Mouse (Mus musculus): ENCODE data around the gene Bag3. TPM values are rescaled to one million over a fixed set of nuclear protein-coding genes. Genes with fewer than 3 reads are reported as not detected.

Bag3 gene
- polyA plus RNA-seq (2015; fragmentation: Nextera tagmentation; extraction: Ambion mirVana), result 22.1 and 22.5 TPM in 2 replicates

GRCm38 (mm10) chr7:128523349-128523961 lies at the start of gene Bag3:
Gene Bag3 (plus strand): TSS chr7:128523616.
- peak; percentile 97 for ATAC-seq (ENCODE audit: insufficient number of reproducible peaks, low FRiP score, low TSS enrichment, low read depth)
- Histone ChIP-seq H3K9me3 (replicated peaks) (no peaks in the 10 kb centered on the region), H3K36me3 (no peaks in the 10 kb centered on the region), H3K4me1 (peaks cover 16% of the 10 kb centered on the region; the same call in 1 of the 2 replicates), H3K9ac (peak within 1 kb of the TSS; percentile 86), H3K4me2 (replicated peaks) (peak within 1 kb of the TSS; percentile 77), H3K27ac (replicated peaks) (peak within 1 kb of the TSS; percentile 88), H3K27me3 (no peaks in the 10 kb centered on the region), H3K4me3 (replicated peaks) (peak within 1 kb of the TSS; percentile 73)
- under 1% methylated on average over 46 of the region's 46 CpGs for WGBS

- H3K9me3 ChIP-seq (replicated peaks), result no peaks in the 10 kb centered on the region
- H3K4me3 ChIP-seq (replicated peaks), result peak overlapping the region; percentile 16
- 0 out of 2 replicates have a peak overlapping the region, but pooled peaks have one; percentile 28 for H3K4me2 ChIP-seq (replicated peaks)
- no peaks in the 10 kb centered on the region for H3K36me3 ChIP-seq
- peak; percentile 57; the same call in 1 of the 2 replicates for ATAC-seq (ENCODE audit: insufficient number of reproducible peaks, low FRiP score, low TSS enrichment, low read depth)
- H3K27me3 ChIP-seq, result no peaks in the 10 kb centered on the region
- 32% methylated on average over 10 of the region's 10 CpGs for WGBS
- H3K4me1 ChIP-seq, result no peaks in the 10 kb centered on the region
- H3K9ac ChIP-seq, result no peak overlapping the region
- H3K27ac ChIP-seq (replicated peaks), result no peak overlapping the region
Observed at GRCm38 (mm10) chr7:128474322-128474721, 49.1 kb upstream of the Bag3 start.

- H3K36me3 ChIP-seq, result no peaks in the 10 kb centered on the region
- H3K4me3 ChIP-seq (replicated peaks), result no peak overlapping the region
- ATAC-seq (ENCODE audit: insufficient number of reproducible peaks, low FRiP score, low TSS enrichment, low read depth), result no peak
- 93% methylated on average over 3 of the region's 3 CpGs for WGBS
- H3K4me1 ChIP-seq, result no peaks in the 10 kb centered on the region
- H3K27ac ChIP-seq (replicated peaks), result no peak overlapping the region
- no peak overlapping the region for H3K4me2 ChIP-seq (replicated peaks)
- H3K27me3 ChIP-seq, result no peaks in the 10 kb centered on the region
- H3K9ac ChIP-seq, result no peak overlapping the region
- 0 out of 2 replicates have a peak, but pooled peaks cover 4% of the 10 kb centered on the region for H3K9me3 ChIP-seq (replicated peaks)
Observed at GRCm38 (mm10) chr7:128488986-128489385, 34.4 kb upstream of the Bag3 start.

GRCm38 (mm10) chr7:128494546-128494945 lies 28.9 kb upstream of the Bag3 start:
- Histone ChIP-seq H3K9ac (no peak overlapping the region), H3K4me3 (replicated peaks) (no peak overlapping the region), H3K36me3 (no peaks in the 10 kb centered on the region), H3K9me3 (replicated peaks) (no peaks in the 10 kb centered on the region), H3K4me2 (replicated peaks) (no peak overlapping the region), H3K27me3 (no peaks in the 10 kb centered on the region), H3K27ac (replicated peaks) (no peak overlapping the region), H3K4me1 (no peaks in the 10 kb centered on the region)
- WGBS, result 87% methylated on average over 5 of the region's 5 CpGs
- ATAC-seq (ENCODE audit: insufficient number of reproducible peaks, low FRiP score, low TSS enrichment, low read depth), result no peak

- H3K27me3 ChIP-seq, result no peaks in the 10 kb centered on the region
- 80% methylated on average over 6 of the region's 6 CpGs for WGBS
- H3K4me1 ChIP-seq, result 0 out of 2 replicates have a peak, but pooled peaks cover 4% of the 10 kb centered on the region
- no peaks in the 10 kb centered on the region for H3K36me3 ChIP-seq
- no peak overlapping the region for H3K27ac ChIP-seq (replicated peaks)
- H3K9me3 ChIP-seq (replicated peaks), result no peaks in the 10 kb centered on the region
- H3K4me2 ChIP-seq (replicated peaks), result no peak overlapping the region
- ATAC-seq (ENCODE audit: insufficient number of reproducible peaks, low FRiP score, low TSS enrichment, low read depth), result no peak
- H3K9ac ChIP-seq, result no peak overlapping the region
- no peak overlapping the region for H3K4me3 ChIP-seq (replicated peaks)
Observed at GRCm38 (mm10) chr7:128499801-128500200, 23.6 kb upstream of the Bag3 start.

GRCm38 (mm10) chr7:128504091-128504490 lies 19.3 kb upstream of the Bag3 start:
- H3K27me3 ChIP-seq, result no peaks in the 10 kb centered on the region
- H3K9ac ChIP-seq, result no peak overlapping the region
- 0 out of 2 replicates have a peak, but pooled peaks cover 4% of the 10 kb centered on the region for H3K4me1 ChIP-seq
- H3K4me3 ChIP-seq (replicated peaks), result no peak overlapping the region
- H3K4me2 ChIP-seq (replicated peaks), result no peak overlapping the region
- 84% methylated on average over 6 of the region's 6 CpGs for WGBS
- H3K27ac ChIP-seq (replicated peaks), result no peak overlapping the region
- H3K36me3 ChIP-seq, result no peaks in the 10 kb centered on the region
- no peaks in the 10 kb centered on the region for H3K9me3 ChIP-seq (replicated peaks)
- no peak for ATAC-seq (ENCODE audit: insufficient number of reproducible peaks, low FRiP score, low TSS enrichment, low read depth)

- WGBS, result 88% methylated on average over 5 of the region's 5 CpGs
- Histone ChIP-seq H3K27ac (replicated peaks) (no peak overlapping the region), H3K4me1 (peaks cover 14% of the 10 kb centered on the region; the same call in 1 of the 2 replicates), H3K36me3 (no peaks in the 10 kb centered on the region), H3K9ac (no peak overlapping the region), H3K4me2 (replicated peaks) (no peak overlapping the region), H3K27me3 (no peaks in the 10 kb centered on the region), H3K9me3 (replicated peaks) (no peaks in the 10 kb centered on the region), H3K4me3 (replicated peaks) (no peak overlapping the region)
- no peak for ATAC-seq (ENCODE audit: insufficient number of reproducible peaks, low FRiP score, low TSS enrichment, low read depth)
Observed at GRCm38 (mm10) chr7:128511936-128512335, 11.5 kb upstream of the Bag3 start.

GRCm38 (mm10) chr7:128513512-128513911 lies 9.9 kb upstream of the Bag3 start:
- 26% methylated on average over 7 of the region's 7 CpGs for WGBS
- no peak for ATAC-seq (ENCODE audit: insufficient number of reproducible peaks, low FRiP score, low TSS enrichment, low read depth)
- H3K27me3 ChIP-seq, result no peaks in the 10 kb centered on the region
- H3K36me3 ChIP-seq, result no peaks in the 10 kb centered on the region
- H3K4me1 ChIP-seq, result peaks cover 14% of the 10 kb centered on the region; the same call in 1 of the 2 replicates
- no peak overlapping the region for H3K27ac ChIP-seq (replicated peaks)
- H3K9me3 ChIP-seq (replicated peaks), result no peaks in the 10 kb centered on the region
- no peak overlapping the region for H3K9ac ChIP-seq
- no peak overlapping the region for H3K4me3 ChIP-seq (replicated peaks)
- no peak overlapping the region for H3K4me2 ChIP-seq (replicated peaks)

- Histone ChIP-seq H3K4me1 (peaks cover 14% of the 10 kb centered on the region; the same call in 1 of the 2 replicates), H3K4me3 (replicated peaks) (no peak overlapping the region), H3K36me3 (no peaks in the 10 kb centered on the region), H3K9me3 (replicated peaks) (no peaks in the 10 kb centered on the region), H3K4me2 (replicated peaks) (no peak overlapping the region), H3K27me3 (no peaks in the 10 kb centered on the region), H3K27ac (replicated peaks) (no peak overlapping the region), H3K9ac (no peak overlapping the region)
- no peak for ATAC-seq (ENCODE audit: insufficient number of reproducible peaks, low FRiP score, low TSS enrichment, low read depth)
- 25% methylated on average over 4 of the region's 4 CpGs for WGBS
Observed at GRCm38 (mm10) chr7:128514341-128514740, 9.1 kb upstream of the Bag3 start.

GRCm38 (mm10) chr7:128516346-128516745 lies 7.1 kb upstream of the Bag3 start:
- Histone ChIP-seq H3K9me3 (replicated peaks) (no peaks in the 10 kb centered on the region), H3K4me1 (peaks cover 14% of the 10 kb centered on the region; the same call in 1 of the 2 replicates), H3K36me3 (no peaks in the 10 kb centered on the region), H3K4me2 (replicated peaks) (no peak overlapping the region), H3K27me3 (no peaks in the 10 kb centered on the region), H3K4me3 (replicated peaks) (no peak overlapping the region), H3K9ac (no peak overlapping the region), H3K27ac (replicated peaks) (no peak overlapping the region)
- ATAC-seq (ENCODE audit: insufficient number of reproducible peaks, low FRiP score, low TSS enrichment, low read depth), result no peak
- 66% methylated on average over 4 of the region's 4 CpGs for WGBS

- Histone ChIP-seq H3K4me2 (replicated peaks) (no peak overlapping the region), H3K27ac (replicated peaks) (no peak overlapping the region)
Observed at GRCm38 (mm10) chr7:128519316-128520050, 3.9 kb upstream of the Bag3 start.

More at GRCm38 (mm10) chr7:128519316-128520050, 3.9 kb upstream of the Bag3 start:
- no peaks in the 10 kb centered on the region for H3K27me3 ChIP-seq
- no peaks in the 10 kb centered on the region for H3K9me3 ChIP-seq (replicated peaks)
- H3K4me1 ChIP-seq, result peaks cover 5% of the 10 kb centered on the region; the same call in 1 of the 2 replicates
- no peak overlapping the region for H3K4me3 ChIP-seq (replicated peaks)
- ATAC-seq (ENCODE audit: insufficient number of reproducible peaks, low FRiP score, low TSS enrichment, low read depth), result no peak
- 40% methylated on average over 16 of the region's 16 CpGs for WGBS
- H3K36me3 ChIP-seq, result no peaks in the 10 kb centered on the region
- H3K9ac ChIP-seq, result no peak overlapping the region
